In genomic region chr8:123212321-123213117, GRCm38 (mm10) we compare ENCODE assay signal across 8 mouse cellular contexts. TPM values are rescaled to one million over a fixed set of nuclear protein-coding genes. Genes with fewer than 3 reads are reported as not detected.
DNase-seq lines count a peak whose midpoint lies in the region; ATAC-seq and TF ChIP-seq lines count a peak whose summit lies in the region.

Gene Chmp1a (minus strand): TSS chr8:123212763.
Gene Spata33 (plus strand): TSS chr8:123212832.

- peak within 1 kb of the TSS; percentile 22; the same call in 1 of the 2 replicates for H3K27ac ChIP-seq in cortical plate, adult 2 months (ENCODE audit: insufficient read depth, low read length)

- intact Hi-C loops in left cerebral cortex, postnatal 14 days (cut with DNase I): no loop called here

- TF ChIP-seq CTCF in cortical plate, adult 2 months (IDR thresholded peaks at IDR 0.05; ENCODE audit: extremely low read depth, insufficient read depth, low read length): no peak

- peak within 1 kb of the TSS; percentile 64 for H3K4me3 ChIP-seq in cortical plate, adult 2 months (ENCODE audit: insufficient read depth, low read length)

- DNase-seq in adrenal gland, adult (ENCODE audit: inconsistent age in 2 of 2, low spot score in 1 of 2): peak; percentile 96 to 97
- peak; percentile 74 to 83 for DNase-seq in gastrocnemius, adult 8-10 months (ENCODE audit: low spot score in 2 of 2)
- DNase-seq in hindlimb bud, embryonic 11.5 days (ENCODE audit: extremely low spot score, low read depth, low spot score): peak; percentile 79
- DNase-seq in left cerebral cortex, postnatal 14 days (ENCODE audit: low spot score in 2 of 2): peak; percentile 88 to 92
- peak; percentile 92 for DNase-seq in right cerebral cortex, postnatal 14 days
- DNase-seq in urinary bladder, postnatal 36 days (ENCODE audit: low spot score in 2 of 2): peak; percentile 87 to 90

- peak; percentile 70 for ATAC-seq in megakaryocyte-erythroid progenitor cell, adult 5-6 weeks (replicated peaks; ENCODE audit: low FRiP score, low TSS enrichment, poor library complexity, severe bottlenecking)

- peak; percentile 64; the same call in 1 of the 2 replicates for TF ChIP-seq POLR2A in cortical plate, adult 2 months (IDR thresholded peaks at IDR 0.05; ENCODE audit: extremely low read depth, insufficient read depth, low read length)

- H3K4me1 ChIP-seq in cortical plate, adult 2 months (ENCODE audit: control insufficient read depth, insufficient read depth, low read length): no peaks in the 10 kb centered on the region; the same call in 1 of the 2 replicates

RNA-seq across cellular contexts. Expression of gene Chmp1a, which starts in this region (rescaled TPM):
- polyA plus RNA-seq in cortical plate, adult 2 months (2012; rRNA removed): 126 and 130 TPM in 2 replicates
- 10 to 100 TPM; 51.5 to 60.8 (median 56.0) TPM for total RNA-seq in gastrocnemius, adult 8-10 months (2022)
- 100 to 1,000 TPM in 1 of 2 experiments, 10 to 100 TPM in 1; 99.0 to 108 TPM for total RNA-seq in left cerebral cortex, postnatal 14 days (2021)
- 44.4 and 57.1 TPM in 2 replicates for total RNA-seq in megakaryocyte-erythroid progenitor cell, adult 5-6 weeks (2014; fragmentation: Nextera tagmentation)
- 25.8 and 34.0 TPM in 2 replicates for total RNA-seq in megakaryocyte-erythroid progenitor cell, adult 5-6 weeks (2017)

RNA-seq across cellular contexts. Expression of gene Spata33, which starts in this region (rescaled TPM):
- polyA plus RNA-seq in cortical plate, adult 2 months (2012; rRNA removed): 8.4 and 9.7 TPM in 2 replicates
- total RNA-seq in gastrocnemius, adult 8-10 months (2022): 1 to 10 TPM in 1 of 4 experiments, under 1 TPM in 3; 0.12 to 1.6 (median 0.58) TPM
- 10 to 100 TPM in 1 of 2 experiments, 1 to 10 TPM in 1; 7.1 to 10.2 TPM for total RNA-seq in left cerebral cortex, postnatal 14 days (2021)
- total RNA-seq in megakaryocyte-erythroid progenitor cell, adult 5-6 weeks (2014; fragmentation: Nextera tagmentation): 0.59 and 1.8 TPM in 2 replicates
- 0.66 and 1.1 TPM in 2 replicates for total RNA-seq in megakaryocyte-erythroid progenitor cell, adult 5-6 weeks (2017)

Comparison
In these comparisons a context has a peak if more than half of its experiments do, and no peak if none do; other contexts are left out.
1. Peak in every context shown above with its lines: DNase-seq, ATAC-seq, H3K4me3 ChIP-seq and H3K27ac ChIP-seq.